Mouse (Mus musculus) kidney, adult 2 months (tissue): ENCODE results near the gene Mepe.

Source experiments
- CTCF ChIP-seq: fragments of 200-500 bp; conservative IDR thresholded peaks from 2 replicates; pipeline ENCODE4 v1.5.1; 2011; ENCODE audit warnings: low read depth, mild to moderate bottlenecking, control low read depth, low read length, moderate library complexity, mixed read lengths; ENCODE audit not compliant: insufficient read depth, insufficient read length
- POLR2A ChIP-seq: fragments of 200-500 bp; IDR thresholded peaks from one replicate; pipeline ENCODE4 v1.6.1; 2011; ENCODE audit warnings: low read depth, low read length, control low read depth

- no peak for TF ChIP-seq CTCF
- no peak for TF ChIP-seq POLR2A
These were observed 61.8 kb downstream of the Mepe start for GRCm38 (mm10) chr5:104386908-104387307.
